Mouse (Mus musculus) myocyte (in vitro differentiated cells): ENCODE data around the gene Aspn. TPM values are rescaled to one million over a fixed set of nuclear protein-coding genes. Genes with fewer than 3 reads are reported as not detected.
A peak's percentile ranks its signal among the peaks of the same experiment; 100 is the strongest.

Experiments
- H3K27me3 ChIP-seq: one replicate; pipeline ENCODE4 v1.6.1; 2011; ENCODE audit not compliant: control insufficient read depth, insufficient read depth, insufficient read length
- H3K36me3 ChIP-seq: one replicate; pipeline ENCODE4 v1.6.1; 2011; ENCODE audit not compliant: control insufficient read depth, insufficient read depth
- H3K4me2 ChIP-seq: one replicate; pipeline ENCODE4 v1.6.1; 2011; ENCODE audit warnings: low read depth, control low read depth
- H3K4me3 ChIP-seq: one replicate; pipeline ENCODE4 v1.5.1; 2011; ENCODE audit warnings: mild to moderate bottlenecking, control low read depth, moderate library complexity
- H3K79me2 ChIP-seq: one replicate; pipeline ENCODE4 v1.6.1; 2011; ENCODE audit not compliant: control insufficient read depth, insufficient read depth
- H3ac ChIP-seq: one replicate; pipeline ENCODE4 v1.6.1; 2011; ENCODE audit not compliant: control insufficient read depth, insufficient read length
- CEBPB ChIP-seq: IDR thresholded peaks from 2 replicates; pipeline ENCODE4 v1.6.1; 2011; ENCODE audit warnings: mild to moderate bottlenecking, moderate library complexity; ENCODE audit not compliant: poor library complexity, insufficient read depth, severe bottlenecking
- E2F4 ChIP-seq: IDR thresholded peaks from one replicate; pipeline ENCODE4 v1.6.1; 2011; ENCODE audit warnings: mild to moderate bottlenecking, control low read depth, moderate library complexity; ENCODE audit not compliant: insufficient read depth
- MAX ChIP-seq: IDR thresholded peaks from one replicate; pipeline ENCODE4 v1.6.1; 2011; ENCODE audit warnings: low read depth, mild to moderate bottlenecking, control low read depth
- MYOD1 ChIP-seq, 3 experiments: IDR thresholded peaks; one replicate each; pipeline ENCODE4 v1.6.1; 2011; ENCODE audit warnings: control low read depth in 2 of 3, low read depth in 2 of 3, mild to moderate bottlenecking in 2 of 3, moderate library complexity in 1 of 3; ENCODE audit not compliant: insufficient read length in 2 of 3, control insufficient read depth in 1 of 3
- MYOG ChIP-seq, 3 experiments: IDR thresholded peaks; one replicate each; pipeline ENCODE4 v1.6.1; 2011; ENCODE audit warnings: control low read depth in 2 of 3, low read depth in 2 of 3, mild to moderate bottlenecking in 2 of 3; ENCODE audit not compliant: insufficient read length in 2 of 3, control insufficient read depth in 1 of 3, insufficient read depth in 1 of 3
- POLR2A ChIP-seq: IDR thresholded peaks from one replicate; pipeline ENCODE4 v1.6.1; 2011; ENCODE audit warnings: low read depth, mild to moderate bottlenecking, control low read depth, moderate library complexity; ENCODE audit not compliant: insufficient read length
- POLR2AphosphoS2 ChIP-seq: IDR thresholded peaks from one replicate; pipeline ENCODE4 v1.6.1; 2011; ENCODE audit warnings: low read depth, control low read depth; ENCODE audit not compliant: insufficient read length
- REST ChIP-seq: IDR thresholded peaks from one replicate; pipeline ENCODE4 v1.6.1; 2011; ENCODE audit warnings: mild to moderate bottlenecking, control low read depth, moderate library complexity; ENCODE audit not compliant: insufficient read depth, insufficient read length
- SRF ChIP-seq: IDR thresholded peaks from one replicate; pipeline ENCODE4 v1.6.1; 2011; ENCODE audit warnings: low read depth; ENCODE audit not compliant: control insufficient read depth, insufficient read length
- TCF12 ChIP-seq: IDR thresholded peaks from one replicate; pipeline ENCODE4 v1.6.1; 2011; ENCODE audit warnings: mild to moderate bottlenecking, control low read depth; ENCODE audit not compliant: poor library complexity, insufficient read depth, severe bottlenecking
- TCF3 ChIP-seq: IDR thresholded peaks from one replicate; pipeline ENCODE4 v1.6.1; 2011; ENCODE audit warnings: low read depth, control low read depth; ENCODE audit not compliant: insufficient read length
- USF1 ChIP-seq: IDR thresholded peaks from one replicate; pipeline ENCODE4 v1.6.1; 2011; ENCODE audit warnings: low read depth, mild to moderate bottlenecking, control low read depth, moderate library complexity
- polyA plus RNA-seq: library from polyadenylated mRNA; unstranded; fragments of >200 nt; fragmentation: generic; extraction: Trizol; gene quantifications from one replicate; pipeline ENCODE4 v1.2.1, GENCODE M21; 2012; ENCODE audit warnings: missing spikeins

Aspn gene
- polyA plus RNA-seq, 1 experiment, result 0.37 TPM

- H3K4me2 ChIP-seq, result no peak overlapping the region
- TF ChIP-seq REST, result no peak
- no peak for TF ChIP-seq CEBPB
- no peak for TF ChIP-seq TCF3
- no peak for TF ChIP-seq MAX
- TF ChIP-seq USF1, result no peak
- TF ChIP-seq POLR2AphosphoS2, result no peak
- TF ChIP-seq E2F4, result no peak
- no peak overlapping the region for H3K4me3 ChIP-seq
- H3ac ChIP-seq, result no peak overlapping the region
- H3K27me3 ChIP-seq, result no peaks in the 10 kb centered on the region
- H3K79me2 ChIP-seq, result no peaks in the 10 kb centered on the region
- no peaks in the 10 kb centered on the region for H3K36me3 ChIP-seq
Observed at GRCm38 (mm10) chr13:49559185-49559584, 14.9 kb downstream of the Aspn start.

DNA sequence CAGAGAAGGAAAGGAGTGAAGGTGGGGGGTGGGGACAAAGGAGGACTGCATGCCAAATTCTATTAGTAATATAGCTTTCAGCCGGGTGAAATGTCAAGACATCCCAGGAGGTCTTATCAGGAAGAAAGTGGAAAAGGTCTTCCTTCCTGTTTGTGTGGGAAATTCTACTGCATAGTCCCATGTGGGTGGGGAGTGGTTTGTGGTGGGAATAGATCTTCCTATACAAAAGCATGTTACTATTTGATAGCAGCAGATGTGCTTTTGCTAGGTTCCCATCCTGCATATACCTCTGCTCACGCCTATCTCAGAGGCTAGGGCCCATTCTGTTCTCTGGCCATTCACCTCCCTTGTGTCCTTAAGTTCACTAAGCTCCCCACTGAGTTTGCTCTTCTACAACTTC is 16.6 kb downstream of the Aspn start:
- Histone ChIP-seq H3K4me3 (no peak overlapping the region), H3ac (no peak overlapping the region), H3K4me2 (no peak overlapping the region), H3K79me2 (no peaks in the 10 kb centered on the region), H3K36me3 (no peaks in the 10 kb centered on the region), H3K27me3 (no peaks in the 10 kb centered on the region)
- TF ChIP-seq E2F4, result no peak
- TF ChIP-seq MAX, result no peak
- no peak for TF ChIP-seq CEBPB
- TF ChIP-seq SRF, result no peak
- no peak for TF ChIP-seq TCF3
- TF ChIP-seq TCF12, result no peak
- no peak for TF ChIP-seq POLR2AphosphoS2
- TF ChIP-seq POLR2A, result no peak
- no peak for TF ChIP-seq MYOD1 (IDR thresholded peaks at IDR 0.05; ENCODE audit: control insufficient read depth in 1 of 3, insufficient read length in 2 of 3, low read depth in 2 of 3)
- TF ChIP-seq REST, result no peak
- no peak for TF ChIP-seq MYOG (IDR thresholded peaks at IDR 0.05; ENCODE audit: control insufficient read depth in 1 of 3, insufficient read depth in 1 of 3, insufficient read length in 2 of 3, low read depth in 2 of 3)
- TF ChIP-seq USF1, result no peak

- peak in 2 of 3 experiments; percentile 30 to 50 for TF ChIP-seq MYOD1 (IDR thresholded peaks at IDR 0.05; ENCODE audit: control insufficient read depth in 1 of 3, insufficient read length in 2 of 3, low read depth in 2 of 3)
- TF ChIP-seq SRF, result no peak
- no peak overlapping the region for H3K4me3 ChIP-seq
Observed at GRCm38 (mm10) chr13:49564347-49564746, 20.1 kb downstream of the Aspn start.

GRCm38 (mm10) chr13:49570371-49570770 is 26.1 kb downstream of the Aspn start:
- no peak overlapping the region for H3ac ChIP-seq

More at GRCm38 (mm10) chr13:49564347-49564746, 20.1 kb downstream of the Aspn start:
- H3ac ChIP-seq, result no peak overlapping the region
- H3K36me3 ChIP-seq, result no peaks in the 10 kb centered on the region
- no peak overlapping the region for H3K4me2 ChIP-seq
- no peaks in the 10 kb centered on the region for H3K79me2 ChIP-seq
- H3K27me3 ChIP-seq, result no peaks in the 10 kb centered on the region

GRCm38 (mm10) chr13:49571418-49571817 is 27.2 kb downstream of the Aspn start:
- Histone ChIP-seq H3K36me3 (no peaks in the 10 kb centered on the region), H3K27me3 (no peaks in the 10 kb centered on the region), H3ac (no peak overlapping the region), H3K79me2 (no peaks in the 10 kb centered on the region), H3K4me2 (no peak overlapping the region), H3K4me3 (no peak overlapping the region)
- no peak for TF ChIP-seq SRF
- TF ChIP-seq CEBPB, result no peak
- TF ChIP-seq E2F4, result no peak
- TF ChIP-seq POLR2A, result no peak
- no peak for TF ChIP-seq USF1
- no peak for TF ChIP-seq MAX
- TF ChIP-seq REST, result no peak
- TF ChIP-seq POLR2AphosphoS2, result no peak
- TF ChIP-seq TCF12, result no peak
- no peak for TF ChIP-seq TCF3
- TF ChIP-seq MYOG (IDR thresholded peaks at IDR 0.05; ENCODE audit: control insufficient read depth in 1 of 3, insufficient read depth in 1 of 3, insufficient read length in 2 of 3, low read depth in 2 of 3), result no peak

More at GRCm38 (mm10) chr13:49570371-49570770, 26.1 kb downstream of the Aspn start:
- Histone ChIP-seq H3K4me2 (no peak overlapping the region), H3K79me2 (no peaks in the 10 kb centered on the region), H3K36me3 (no peaks in the 10 kb centered on the region), H3K4me3 (no peak overlapping the region), H3K27me3 (no peaks in the 10 kb centered on the region)
- TF ChIP-seq CEBPB (no peak), POLR2AphosphoS2 (no peak)
